Mouse (Mus musculus) ZHBTc4 (cell line): ENCODE results near the gene Vdr.
"Not testable (repeated sequence)": the region's sequence is repeated elsewhere in the genome, so short reads cannot be mapped to it uniquely, and the experiment has no call there.

ENCODE experiments used
- DNase-seq: peaks from one replicate; pipeline ENCODE4 v3.0.0-alpha.2; 2011; ENCODE audit warnings: low read depth, low spot score

The Vdr gene

GRCm38 (mm10) chr15:97880441-97880840 lies 30.0 kb downstream of the Vdr start:
- no peak for DNase-seq

- DNase-seq: no peak
Measured at GRCm38 (mm10) chr15:97878696-97879328, 31.6 kb downstream of the Vdr start.

- peak; percentile 32 for DNase-seq
Measured at GRCm38 (mm10) chr15:97875784-97876183, 34.6 kb downstream of the Vdr start.

GRCm38 (mm10) chr15:97873717-97874116 lies 36.7 kb downstream of the Vdr start:
- no peak for DNase-seq

- no peak for DNase-seq
Measured at GRCm38 (mm10) chr15:97872161-97872560, 38.3 kb downstream of the Vdr start.

GRCm38 (mm10) chr15:97871055-97872030 lies 39.1 kb downstream of the Vdr start:
- peak; percentile 62 for DNase-seq

- not testable (repeated sequence) for DNase-seq
Measured at GRCm38 (mm10) chr15:97870116-97870515, 40.3 kb downstream of the Vdr start.

GRCm38 (mm10) chr15:97868985-97869384 lies 41.4 kb downstream of the Vdr start:
- peak; percentile 16 for DNase-seq

GRCm38 (mm10) chr15:97865988-97866387 lies 44.4 kb downstream of the Vdr start:
- peak; percentile 48 for DNase-seq

GRCm38 (mm10) chr15:97865175-97865574 lies 45.3 kb downstream of the Vdr start:
- no peak for DNase-seq

- DNase-seq: no peak
Measured at GRCm38 (mm10) chr15:97864361-97865045, 45.9 kb downstream of the Vdr start.

GRCm38 (mm10) chr15:97863494-97863881 lies 46.9 kb downstream of the Vdr start:
- peak; percentile 42 for DNase-seq

- peak; percentile 21 for DNase-seq
Measured at GRCm38 (mm10) chr15:97862881-97863493, 47.4 kb downstream of the Vdr start.

- DNase-seq: no peak
Measured at GRCm38 (mm10) chr15:97860353-97860752, 50.1 kb downstream of the Vdr start.

- no peak for DNase-seq
Measured at GRCm38 (mm10) chr15:97858431-97858830, 52.0 kb downstream of the Vdr start.

- no peak for DNase-seq
Measured at GRCm38 (mm10) chr15:97854551-97854950, 55.9 kb downstream of the Vdr start.

- no peak for DNase-seq
Measured at GRCm38 (mm10) chr15:97854059-97854458, 56.4 kb downstream of the Vdr start.

- DNase-seq: peak; percentile 34
Measured at GRCm38 (mm10) chr15:97852291-97852690, 58.1 kb downstream of the Vdr start.

GRCm38 (mm10) chr15:97851011-97851410 lies 59.4 kb downstream of the Vdr start:
- DNase-seq: no peak

GRCm38 (mm10) chr15:97850441-97850840 lies 60.0 kb downstream of the Vdr start:
- peak; percentile 68 for DNase-seq

GRCm38 (mm10) chr15:97849116-97849911 lies 61.1 kb downstream of the Vdr start:
- DNase-seq: peak; percentile 93
